Mouse (Mus musculus) testis, postnatal 14 days (tissue): Measurements from ENCODE around the gene Gm5346.
"Not testable (repeated sequence)": the region's sequence is repeated elsewhere in the genome, so short reads cannot be mapped to it uniquely, and the experiment has no call there.

Experiments
- DNase-seq: peaks from one replicate; pipeline ENCODE4 v3.0.0; 2021; ENCODE audit warnings: low spot score

Gene Gm5346

GRCm38 (mm10) chr8:43627176-43627575 lies at the start of gene Gm5346:
Gm5346 (minus strand) TSS chr8:43627276.
- no peak for DNase-seq

DNA sequence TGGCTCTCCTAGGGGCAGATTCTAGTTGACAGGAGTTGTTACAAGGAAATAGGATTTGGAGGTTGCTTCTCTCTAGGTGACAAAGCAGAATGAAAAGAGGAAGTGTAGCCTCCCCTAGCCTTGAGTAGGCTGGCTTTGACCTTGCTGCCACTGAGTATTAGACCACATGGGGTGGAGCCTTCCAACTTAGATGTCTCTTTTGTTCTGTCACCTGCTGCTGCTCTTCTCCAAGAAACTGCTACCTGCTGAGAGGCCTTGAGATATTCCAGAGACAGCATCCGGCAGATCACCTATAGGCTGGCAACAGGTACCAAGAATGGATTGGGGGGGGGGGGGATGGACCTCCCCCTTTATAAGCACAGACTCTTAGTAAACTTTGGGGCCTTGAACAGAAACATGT lies 11.0 kb downstream of the Gm5346 start:
- DNase-seq, result no peak

GRCm38 (mm10) chr8:43603657-43604056 lies 23.4 kb downstream of the Gm5346 start:
- DNase-seq, result not testable (repeated sequence)

- DNase-seq, result not testable (repeated sequence)
These were observed 23.9 kb downstream of the Gm5346 start for GRCm38 (mm10) chr8:43603166-43603565.

DNA sequence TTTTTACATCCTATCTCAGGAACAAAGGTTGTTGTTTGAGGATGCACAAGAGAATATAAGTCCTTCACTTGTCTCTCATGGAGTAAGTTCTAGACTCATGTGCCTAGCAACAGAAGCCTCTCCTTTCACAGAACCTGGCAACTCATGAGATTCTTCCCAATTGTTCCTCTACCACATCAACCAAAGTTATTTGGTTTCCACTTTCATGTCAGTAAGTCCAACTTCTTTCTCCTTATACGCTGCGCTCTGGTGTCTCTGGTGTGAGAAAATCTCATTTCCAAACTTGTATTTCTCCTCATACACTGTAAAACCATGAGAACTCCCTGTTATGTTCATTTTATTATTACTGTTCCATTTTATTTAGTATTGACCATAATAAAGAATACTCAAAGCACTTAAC lies 50.5 kb downstream of the Gm5346 start, which contains the start of gene Adam26a:
Gene Adam26a, minus strand, starts transcription at position 101 of the 400 bp plus-strand sequence.
- not testable (repeated sequence) for DNase-seq
